Mouse (Mus musculus): Measurements from ENCODE around the gene Mmp23. TPM values are rescaled to one million over a fixed set of nuclear protein-coding genes. Genes with fewer than 3 reads are reported as not detected.
A peak's percentile ranks its signal among the peaks of the same experiment; 100 is the strongest.
"Not testable (repeated sequence)": the region's sequence is repeated elsewhere in the genome, so short reads cannot be mapped to it uniquely, and the experiment has no call there.

The Mmp23 gene
- total RNA-seq (2021): 1 to 10 TPM; 2.5 to 2.9 TPM

GRCm38 (mm10) chr4:155653086-155653450 is at the start of gene Mmp23:
Gene Mmp23, minus strand, starts transcription at chr4:155653384.
- intact Hi-C loops (cut with DNase I): no loop called here
- no peak for DNase-seq (ENCODE audit: low spot score in 2 of 2)

GRCm38 (mm10) chr4:155700425-155700824 is 47.2 kb upstream of the Mmp23 start:
- intact Hi-C loops (cut with DNase I): no loop called here
- DNase-seq (ENCODE audit: low spot score in 2 of 2): no peak

GRCm38 (mm10) chr4:155696261-155697255 is 43.4 kb upstream of the Mmp23 start:
- DNase-seq (ENCODE audit: low spot score in 2 of 2): peak; percentile 6 to 48
- intact Hi-C loops (cut with DNase I): no loop called here

GRCm38 (mm10) chr4:155695531-155696062 is 42.4 kb upstream of the Mmp23 start:
- intact Hi-C loops (cut with DNase I): loop anchor here (1.0 to 2.0 kb wide), 2 partner anchors 26 to 71 kb away; partner anchors contain the start of genes Cdk11b and Mib2
- DNase-seq (ENCODE audit: low spot score in 2 of 2): no peak

- DNase-seq (ENCODE audit: low spot score in 2 of 2): peak; percentile 88 to 89
- intact Hi-C loops (cut with DNase I): loop anchor here (1.0 to 5.0 kb wide), 3 partner anchors 25 to 212 kb away; partner anchors contain the start of genes Cdk11b and Mib2
Observed at GRCm38 (mm10) chr4:155694482-155695401, 41.6 kb upstream of the Mmp23 start.

- DNase-seq (ENCODE audit: low spot score in 2 of 2): peak; percentile 74 to 80
- intact Hi-C loops (cut with DNase I): loop anchor here (2.0 to 5.0 kb wide), 2 partner anchors 69 to 212 kb away; partner anchors contain the start of gene Cdk11b
Observed at GRCm38 (mm10) chr4:155694111-155694481, 40.9 kb upstream of the Mmp23 start, which contains the start of gene Fndc10. Gene Fndc10, plus strand, starts transcription at chr4:155694342.

GRCm38 (mm10) chr4:155692421-155692820 is 39.2 kb upstream of the Mmp23 start:
- no peak for DNase-seq (ENCODE audit: low spot score in 2 of 2)
- intact Hi-C loops (cut with DNase I): loop anchor here (5.0 kb wide), 1 partner anchor 210 kb away; no protein-coding TSS in a partner anchor

GRCm38 (mm10) chr4:155690571-155691375 is 37.6 kb upstream of the Mmp23 start:
- DNase-seq (ENCODE audit: low spot score in 2 of 2): peak in 1 of 2 experiments; percentile 34
- intact Hi-C loops (cut with DNase I): loop anchor here (5.0 kb wide), 1 partner anchor 208 kb away; no protein-coding TSS in a partner anchor

GRCm38 (mm10) chr4:155687764-155688163 is 34.6 kb upstream of the Mmp23 start:
- intact Hi-C loops (cut with DNase I); DNase-seq (ENCODE audit: low spot score in 2 of 2): not testable (repeated sequence)

- DNase-seq (ENCODE audit: low spot score in 2 of 2); intact Hi-C loops (cut with DNase I): not testable (repeated sequence)
Observed at GRCm38 (mm10) chr4:155683670-155684277, 30.6 kb upstream of the Mmp23 start.

GRCm38 (mm10) chr4:155675991-155676390 is 22.8 kb upstream of the Mmp23 start:
- DNase-seq (ENCODE audit: low spot score in 2 of 2): no peak
- intact Hi-C loops (cut with DNase I): no loop called here

- intact Hi-C loops (cut with DNase I): no loop called here
- no peak for DNase-seq (ENCODE audit: low spot score in 2 of 2)
Observed at GRCm38 (mm10) chr4:155672082-155672481, 18.9 kb upstream of the Mmp23 start.

- intact Hi-C loops (cut with DNase I); DNase-seq (ENCODE audit: low spot score in 2 of 2): not testable (repeated sequence)
Observed at GRCm38 (mm10) chr4:155670236-155670635, 17.1 kb upstream of the Mmp23 start.

- intact Hi-C loops (cut with DNase I): loop anchor here (1.0 kb wide), 1 partner anchor 26 kb away; no protein-coding TSS in a partner anchor
- DNase-seq (ENCODE audit: low spot score in 2 of 2): no peak
Observed at GRCm38 (mm10) chr4:155669598-155670075, 16.5 kb upstream of the Mmp23 start.

- intact Hi-C loops (cut with DNase I): loop anchor here (1.0 kb wide), 1 partner anchor 26 kb away; no protein-coding TSS in a partner anchor
- DNase-seq (ENCODE audit: low spot score in 2 of 2): peak; percentile 98 to 99
Observed at GRCm38 (mm10) chr4:155668689-155669597, 15.8 kb upstream of the Mmp23 start, which contains the start of gene Mib2. Gene Mib2, minus strand, starts transcription at chr4:155669198.

- no peak for DNase-seq (ENCODE audit: low spot score in 2 of 2)
- intact Hi-C loops (cut with DNase I): no loop called here
Observed at GRCm38 (mm10) chr4:155666903-155667302, 13.7 kb upstream of the Mmp23 start.

- intact Hi-C loops (cut with DNase I): no loop called here
- DNase-seq (ENCODE audit: low spot score in 2 of 2): no peak
Observed at GRCm38 (mm10) chr4:155660641-155661040, 7.5 kb upstream of the Mmp23 start.

All from left cerebral cortex, postnatal 25 days (tissue).